Comparison of ENCODE assay signal across 24 mouse cellular contexts in genomic region chr16:86897967-86898710, GRCm38 (mm10).
DNase-seq lines count a peak whose midpoint lies in the region; ATAC-seq lines count a peak whose summit lies in the region.
"Had no signal": no experiment of that assay in that cellular context is flagged by ENCODE, and none has a peak within 500 bp of the region (broad histone marks: within the 10 kb centered on the region; RNA-seq: fewer than 3 reads in every experiment).

No protein-coding gene starts in this region.

- H3K4me1 ChIP-seq in embryonic facial prominence, embryonic 11.5 days (ENCODE audit: control insufficient read depth, insufficient read depth, low read length) = no peaks in the 10 kb centered on the region
- no peaks in the 10 kb centered on the region for H3K4me1 ChIP-seq in embryonic facial prominence, embryonic 10.5 days
- H3K4me1 ChIP-seq in kidney, embryonic 16.5 days (ENCODE audit: insufficient read depth, low read length) = peaks cover 4% of the 10 kb centered on the region; the same call in 1 of the 2 replicates
- H3K4me1 ChIP-seq: embryonic facial prominence, embryonic 15.5 days; forebrain, embryonic 15.5 days; hindbrain, embryonic 13.5 days; intestine, embryonic 15.5 days had no signal

- H3K4me2 ChIP-seq in embryonic facial prominence, embryonic 11.5 days (ENCODE audit: low read depth, low read length) = no peak overlapping the region
- no peak overlapping the region for H3K4me2 ChIP-seq in kidney, embryonic 16.5 days (replicated peaks; ENCODE audit: low read depth, low read length)
- H3K4me2 ChIP-seq: embryonic facial prominence, embryonic 15.5 days; forebrain, embryonic 15.5 days; hindbrain, embryonic 13.5 days; intestine, embryonic 15.5 days had no signal

- H3K27me3 ChIP-seq in embryonic facial prominence, embryonic 11.5 days (ENCODE audit: control insufficient read depth, insufficient read depth, low read length) = no peaks in the 10 kb centered on the region
- no peaks in the 10 kb centered on the region for H3K27me3 ChIP-seq in embryonic facial prominence, embryonic 10.5 days (replicated peaks; ENCODE audit: low read depth, poor library complexity, severe bottlenecking)
- no peaks in the 10 kb centered on the region for H3K27me3 ChIP-seq in kidney, embryonic 16.5 days (ENCODE audit: insufficient read depth, low read length)
- H3K27me3 ChIP-seq: CH12.LX; embryonic facial prominence, embryonic 15.5 days; forebrain, embryonic 15.5 days; hindbrain, embryonic 13.5 days; intestine, embryonic 15.5 days had no signal

- ATAC-seq in embryonic facial prominence, embryonic 11.5 days (replicated peaks; ENCODE audit: insufficient number of reproducible peaks, low FRiP score, low TSS enrichment, low read depth) = 0 out of 2 replicates have a peak, but pooled peaks have one; percentile 62
- peak; percentile 90 for ATAC-seq in kidney, embryonic 16.5 days (ENCODE audit: low FRiP score, low TSS enrichment)
- ATAC-seq: forebrain, embryonic 15.5 days; intestine, embryonic 15.5 days had no signal

- H3K36me3 ChIP-seq in embryonic facial prominence, embryonic 11.5 days (replicated peaks; ENCODE audit: control insufficient read depth, insufficient read depth, low read depth, low read length) = no peaks in the 10 kb centered on the region
- no peaks in the 10 kb centered on the region for H3K36me3 ChIP-seq in embryonic facial prominence, embryonic 10.5 days (replicated peaks)
- no peaks in the 10 kb centered on the region for H3K36me3 ChIP-seq in kidney, embryonic 16.5 days (ENCODE audit: insufficient read depth, low read length)
- H3K36me3 ChIP-seq: embryonic facial prominence, embryonic 15.5 days; forebrain, embryonic 10.5 days; forebrain, embryonic 15.5 days; heart, embryonic 10.5 days; hindbrain, embryonic 13.5 days; intestine, embryonic 15.5 days had no signal

- H3K4me3 ChIP-seq in embryonic facial prominence, embryonic 11.5 days (ENCODE audit: low read depth, low read length) = no peak overlapping the region
- no peak overlapping the region for H3K4me3 ChIP-seq in embryonic facial prominence, embryonic 10.5 days
- no peak overlapping the region for H3K4me3 ChIP-seq in kidney, embryonic 16.5 days (ENCODE audit: low read length)
- H3K4me3 ChIP-seq: embryonic facial prominence, embryonic 15.5 days; erythroblast, embryonic 14.5 days; forebrain, embryonic 10.5 days; forebrain, embryonic 15.5 days; heart, embryonic 10.5 days; hindbrain, embryonic 13.5 days; intestine, embryonic 15.5 days had no signal

- no peaks in the 10 kb centered on the region for H3K9me3 ChIP-seq in embryonic facial prominence, embryonic 11.5 days (replicated peaks; ENCODE audit: control insufficient read depth, low read length)
- H3K9me3 ChIP-seq in embryonic facial prominence, embryonic 10.5 days = no peaks in the 10 kb centered on the region
- H3K9me3 ChIP-seq in kidney, embryonic 16.5 days (ENCODE audit: low read length) = no peaks in the 10 kb centered on the region
- H3K9me3 ChIP-seq: embryonic facial prominence, embryonic 15.5 days; forebrain, embryonic 10.5 days; forebrain, embryonic 15.5 days; heart, embryonic 10.5 days; hindbrain, embryonic 13.5 days; intestine, embryonic 15.5 days had no signal

- no peak overlapping the region for H3K9ac ChIP-seq in embryonic facial prominence, embryonic 11.5 days (replicated peaks; ENCODE audit: low read length)
- no peak overlapping the region for H3K9ac ChIP-seq in kidney, embryonic 16.5 days (replicated peaks; ENCODE audit: low read length)
- H3K9ac ChIP-seq: embryonic facial prominence, embryonic 15.5 days; forebrain, embryonic 15.5 days; hindbrain, embryonic 13.5 days; intestine, embryonic 15.5 days had no signal

- H3K27ac ChIP-seq in embryonic facial prominence, embryonic 11.5 days (replicated peaks; ENCODE audit: low read depth, low read length) = no peak overlapping the region
- no peak overlapping the region for H3K27ac ChIP-seq in embryonic facial prominence, embryonic 10.5 days (replicated peaks)
- H3K27ac ChIP-seq in kidney, embryonic 16.5 days (ENCODE audit: low read length) = 0 out of 2 replicates have a peak overlapping the region, but pooled peaks have one; percentile 14
- H3K27ac ChIP-seq: embryonic facial prominence, embryonic 15.5 days; forebrain, embryonic 10.5 days; forebrain, embryonic 15.5 days; heart, embryonic 10.5 days; hindbrain, embryonic 13.5 days; intestine, embryonic 15.5 days had no signal

- DNase-seq in embryonic facial prominence, embryonic 11.5 days (ENCODE audit: low spot score) = no peak
- no peak for DNase-seq in embryonic facial prominence, embryonic 10.5 days (ENCODE audit: low spot score)
- DNase-seq in kidney, postnatal 25 days = no peak
- DNase-seq in embryo, embryonic 10.5 days (ENCODE audit: low spot score) = peak; percentile 37
- peak; percentile 60 for DNase-seq in mesoderm, embryonic 11.5 days (ENCODE audit: low read depth, low spot score)
- no peak for DNase-seq in ovary, postnatal 10 days (ENCODE audit: low spot score)
- DNase-seq in heart, adult 8-10 months (ENCODE audit: low spot score) = no peak
- DNase-seq: adrenal gland, adult 2 months; cerebellum, adult 11 months; cerebellum, adult 9-10 months; cerebellum, postnatal 25 days; gastrocnemius, postnatal 36 days; heart, adult 11 months; heart, postnatal 10 days; heart, postnatal 4 days had no signal

- WGBS in embryonic facial prominence, embryonic 11.5 days = 61% methylated on average over 2 of the region's 2 CpGs
- WGBS in embryonic facial prominence, embryonic 10.5 days = 79% methylated on average over 2 of the region's 2 CpGs
- WGBS in kidney, embryonic 16.5 days = 23% methylated on average over 2 of the region's 2 CpGs

Comparison
In these comparisons a context has a peak if more than half of its experiments do, and no peak if none do; other contexts are left out.
1. DNase-seq: peak in embryo, embryonic 10.5 days (single experiment) and mesoderm, embryonic 11.5 days (single experiment); none in embryonic facial prominence, embryonic 11.5 days (single experiment), embryonic facial prominence, embryonic 10.5 days (single experiment), kidney, postnatal 25 days (0 of 2), ovary, postnatal 10 days (single experiment) and heart, adult 8-10 months (single experiment).